Mouse (Mus musculus): Measurements from ENCODE around the gene Gng13.
"Not testable (repeated sequence)": the region's sequence is repeated elsewhere in the genome, so short reads cannot be mapped to it uniquely, and the experiment has no call there.

Gng13 gene

DNA sequence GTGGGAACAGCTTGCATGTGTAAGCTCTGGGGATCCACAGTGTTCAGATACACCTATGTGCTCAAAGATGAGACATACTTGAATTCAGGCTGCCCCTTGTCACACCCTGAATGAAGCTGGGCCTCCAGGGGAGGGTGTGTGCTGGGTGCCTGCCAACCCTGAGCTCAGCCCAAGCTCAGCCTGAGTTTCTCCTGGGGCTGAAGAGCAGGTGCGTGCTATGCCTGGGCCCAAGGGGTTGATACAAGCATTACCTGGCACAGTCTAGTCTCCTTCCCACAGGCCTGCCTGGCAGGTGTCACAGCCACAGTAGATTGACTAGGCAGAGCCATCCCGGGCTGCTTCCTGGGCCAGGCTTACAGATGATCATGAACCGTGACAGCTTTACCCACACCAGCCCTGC, 18.8 kb downstream of the Gng13 start, which contains the start of gene Mslnl:
Gene Mslnl (plus strand): TSS at position 298 of the 400 bp plus-strand sequence.
- DNase-seq, result no peak

DNA sequence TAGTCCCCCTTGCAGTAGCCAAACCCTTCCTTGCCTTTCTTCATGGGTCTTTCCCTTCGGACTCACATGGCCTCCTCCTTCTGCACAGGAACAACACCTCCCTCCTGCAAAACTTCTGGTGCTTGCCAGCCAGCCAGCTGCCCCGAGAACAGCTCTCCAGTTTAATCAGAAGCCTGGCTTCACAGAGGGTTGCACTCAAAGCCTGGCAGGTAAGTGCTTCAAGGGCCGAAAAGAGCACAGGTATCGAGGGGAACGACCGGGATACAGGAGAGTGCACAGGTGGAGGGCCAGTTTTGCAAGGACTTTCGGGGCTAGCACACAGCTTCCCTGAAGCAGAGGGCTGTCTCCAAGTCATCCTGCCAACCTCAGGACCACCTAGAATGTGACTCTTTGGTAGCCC, 21.9 kb downstream of the Gng13 start:
- no peak for DNase-seq

DNA sequence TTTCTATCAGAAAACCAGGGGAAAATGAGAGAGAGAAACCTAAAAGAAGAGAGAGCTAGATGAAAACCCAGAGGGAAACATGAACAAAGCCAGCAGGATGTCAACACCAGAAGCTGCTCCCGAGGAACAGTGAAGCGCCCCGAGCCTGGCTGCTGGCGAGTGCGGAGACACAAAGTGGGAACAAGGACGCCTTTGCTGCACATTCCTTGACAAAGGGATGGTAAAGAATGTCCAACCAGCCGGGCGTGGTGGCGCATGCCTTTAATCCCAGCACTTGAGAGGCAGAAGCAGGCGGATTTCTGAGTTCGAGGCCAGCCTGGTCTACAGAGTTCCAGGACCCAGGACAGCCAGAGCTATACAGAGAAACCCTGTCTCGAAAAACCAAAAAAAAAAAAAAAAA, 24.5 kb downstream of the Gng13 start:
- not testable (repeated sequence) for DNase-seq

DNA sequence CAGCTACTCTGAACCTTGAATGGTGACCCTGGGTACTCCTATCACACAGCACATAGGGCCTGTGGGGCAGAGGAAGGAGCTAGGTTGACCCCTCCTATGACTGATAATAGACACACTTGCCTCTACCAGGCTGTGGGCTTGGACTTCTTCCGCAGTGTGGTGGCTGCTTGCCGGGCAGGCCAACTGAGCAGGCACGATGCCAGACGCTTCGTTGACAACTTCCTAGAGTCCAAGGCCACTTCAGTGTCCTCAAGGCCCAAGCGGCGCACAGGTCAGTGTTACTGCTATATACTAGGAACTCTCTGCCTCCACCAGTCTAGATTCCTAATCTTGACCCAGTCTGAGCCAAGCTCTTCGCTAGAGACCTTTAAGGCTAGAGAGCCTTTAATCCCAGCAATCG, 26.9 kb downstream of the Gng13 start:
- DNase-seq, result no peak

DNA sequence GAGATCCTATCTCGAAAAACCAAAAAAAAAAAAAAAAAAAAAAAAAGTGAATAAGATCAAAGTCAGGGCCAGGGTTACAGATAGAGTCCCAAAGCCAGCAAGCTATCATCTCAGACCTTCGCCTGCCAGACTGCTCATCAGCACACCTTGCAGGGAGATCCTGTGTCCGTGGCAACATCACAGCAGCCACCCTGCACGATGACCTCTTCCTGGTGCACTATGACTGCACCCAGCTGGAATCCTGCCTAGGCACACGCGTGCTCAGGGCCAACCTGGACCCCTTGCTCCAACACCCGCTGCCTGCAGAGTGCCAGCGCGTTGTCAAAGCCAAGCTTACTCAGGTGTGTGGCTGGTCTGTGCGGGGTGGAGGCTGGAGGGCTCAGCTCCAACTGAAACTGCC, 27.3 kb downstream of the Gng13 start:
- DNase-seq, result no peak

DNA sequence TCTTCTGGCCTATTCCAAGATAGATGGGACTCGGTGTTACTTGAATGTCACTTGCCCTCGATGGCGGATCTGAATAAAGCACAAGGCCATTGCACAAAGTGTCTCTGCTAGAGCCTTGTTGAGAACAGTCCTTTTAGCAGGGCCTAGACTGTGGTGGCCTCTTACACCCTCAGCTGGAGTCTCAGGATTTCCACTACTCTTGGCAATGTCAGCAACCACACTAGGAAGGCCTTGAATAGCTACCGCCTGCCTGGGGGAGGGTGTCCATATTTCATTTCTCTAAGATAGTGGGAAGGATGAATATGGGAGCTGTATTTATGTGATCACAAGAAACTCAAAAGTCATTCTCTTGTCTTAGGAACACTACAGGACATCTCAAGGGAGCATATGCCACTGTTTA, 31.3 kb downstream of the Gng13 start:
- DNase-seq, result no peak

DNA sequence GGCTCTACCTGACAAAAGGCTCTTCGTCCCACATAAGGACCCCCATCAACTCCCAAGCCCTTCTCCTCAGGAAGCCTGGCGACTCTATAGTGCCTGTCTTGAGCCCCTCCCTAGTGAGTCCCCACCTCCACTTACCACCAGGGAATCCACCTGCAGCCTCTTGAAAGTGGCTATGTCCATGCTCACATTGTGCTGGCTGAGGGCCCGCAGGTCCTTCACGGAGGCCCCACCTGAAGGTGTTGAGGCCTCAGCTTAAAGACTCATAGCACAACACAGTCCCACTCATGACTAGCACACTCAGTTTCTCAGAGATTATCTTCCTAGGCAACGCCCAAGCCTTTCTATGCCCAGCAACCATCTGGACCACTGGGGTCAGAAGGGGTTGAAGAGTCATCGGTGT, 32.3 kb downstream of the Gng13 start:
- no peak for DNase-seq

DNA sequence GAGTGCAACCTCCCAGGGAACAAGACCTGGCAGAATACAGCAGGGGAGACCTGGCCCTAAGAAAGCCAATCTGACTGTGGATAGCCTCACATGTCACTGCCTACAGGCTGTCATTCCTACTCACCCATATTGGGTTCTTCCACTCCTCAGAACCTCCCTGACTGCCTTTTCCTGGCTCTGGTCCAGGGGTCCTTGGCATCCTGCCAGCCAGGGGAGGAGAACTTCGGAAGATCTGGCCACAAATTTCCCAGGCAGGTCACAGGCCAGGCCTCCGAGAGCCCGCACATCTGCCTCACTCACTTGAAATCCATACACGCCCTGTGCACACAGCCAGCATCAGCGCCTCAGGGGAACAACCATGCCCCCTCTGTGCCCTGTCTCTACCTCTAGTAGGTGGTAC, 34.5 kb downstream of the Gng13 start:
- peak; percentile 64 for DNase-seq

DNA sequence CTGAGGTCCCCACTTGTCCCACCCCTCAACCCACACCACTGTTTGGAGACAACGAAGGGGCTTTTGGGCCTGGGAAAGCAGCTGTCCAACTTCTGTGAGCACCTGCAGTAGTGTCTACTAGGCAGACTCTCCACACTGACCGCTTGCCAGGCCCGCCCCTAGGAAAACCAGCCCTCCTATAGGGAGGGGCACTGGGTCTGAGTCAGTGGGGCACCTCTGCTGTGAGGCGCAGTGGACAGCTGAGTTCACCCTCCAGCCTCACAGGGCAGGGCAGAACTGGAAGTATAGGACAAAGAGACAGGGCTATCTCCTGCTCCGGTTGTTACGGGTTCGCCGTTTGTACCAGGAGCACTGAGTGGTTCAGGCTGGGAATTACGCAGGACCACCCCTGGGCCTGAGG, 37.3 kb downstream of the Gng13 start, which contains the start of gene Msln:
Gene Msln (minus strand): TSS at position 138 of the 400 bp plus-strand sequence.
- DNase-seq, result no peak

DNA sequence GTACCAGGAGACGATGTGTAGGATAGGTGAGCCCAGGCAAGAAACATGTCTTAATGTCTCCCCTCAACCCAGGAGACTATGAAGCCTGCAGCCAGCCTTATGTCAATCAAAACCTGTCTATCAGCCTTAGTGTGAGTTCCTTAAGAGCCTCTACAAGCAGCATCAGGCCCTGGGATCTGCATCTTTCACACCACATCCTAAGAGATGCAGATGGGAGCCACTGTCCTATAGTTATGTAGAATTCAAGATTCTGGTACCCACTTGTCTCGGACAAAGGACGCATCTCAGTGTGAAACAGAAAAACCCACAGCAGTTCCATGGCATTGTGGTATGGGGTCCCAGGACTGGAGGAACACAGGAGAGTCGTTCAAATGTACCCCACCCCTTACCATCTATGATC, 38.1 kb downstream of the Gng13 start:
- no peak for DNase-seq

DNA sequence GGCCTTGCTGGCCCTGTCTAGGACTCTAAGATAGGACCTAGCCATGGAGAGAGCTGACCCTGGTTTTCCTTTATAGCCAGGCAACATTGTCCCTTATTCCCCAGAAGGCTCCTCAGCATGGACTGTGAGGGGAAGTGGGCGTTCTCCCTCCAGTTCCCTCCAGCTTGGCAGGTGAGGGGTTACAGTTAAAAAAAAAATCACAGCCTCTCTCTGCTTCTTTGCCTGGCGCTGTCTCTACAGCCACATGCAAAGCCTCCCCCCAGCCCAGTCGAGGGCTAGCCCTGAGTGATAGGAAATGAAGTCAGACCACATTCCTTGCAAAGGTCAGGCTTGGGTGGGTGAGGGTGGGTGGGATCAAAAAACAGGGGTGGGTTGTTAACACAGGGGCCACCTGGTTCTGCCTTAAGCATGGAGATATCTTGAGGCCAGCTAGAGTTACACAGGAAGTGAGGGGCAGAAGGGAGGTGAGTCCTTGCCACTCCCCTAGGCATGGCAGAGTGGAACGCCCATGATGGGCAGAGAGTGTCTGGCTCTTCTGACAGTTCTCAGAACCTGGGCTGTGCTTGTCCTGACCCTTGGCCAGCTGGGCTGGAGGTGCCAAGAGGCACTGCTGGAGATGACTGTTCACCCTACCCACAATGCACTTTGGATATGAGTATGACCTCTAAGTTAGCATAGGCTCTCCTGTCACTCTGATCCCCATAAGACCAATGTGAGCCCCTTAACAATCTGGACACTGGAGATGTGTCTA, 38.8 kb downstream of the Gng13 start:
- no peak for DNase-seq

DNA sequence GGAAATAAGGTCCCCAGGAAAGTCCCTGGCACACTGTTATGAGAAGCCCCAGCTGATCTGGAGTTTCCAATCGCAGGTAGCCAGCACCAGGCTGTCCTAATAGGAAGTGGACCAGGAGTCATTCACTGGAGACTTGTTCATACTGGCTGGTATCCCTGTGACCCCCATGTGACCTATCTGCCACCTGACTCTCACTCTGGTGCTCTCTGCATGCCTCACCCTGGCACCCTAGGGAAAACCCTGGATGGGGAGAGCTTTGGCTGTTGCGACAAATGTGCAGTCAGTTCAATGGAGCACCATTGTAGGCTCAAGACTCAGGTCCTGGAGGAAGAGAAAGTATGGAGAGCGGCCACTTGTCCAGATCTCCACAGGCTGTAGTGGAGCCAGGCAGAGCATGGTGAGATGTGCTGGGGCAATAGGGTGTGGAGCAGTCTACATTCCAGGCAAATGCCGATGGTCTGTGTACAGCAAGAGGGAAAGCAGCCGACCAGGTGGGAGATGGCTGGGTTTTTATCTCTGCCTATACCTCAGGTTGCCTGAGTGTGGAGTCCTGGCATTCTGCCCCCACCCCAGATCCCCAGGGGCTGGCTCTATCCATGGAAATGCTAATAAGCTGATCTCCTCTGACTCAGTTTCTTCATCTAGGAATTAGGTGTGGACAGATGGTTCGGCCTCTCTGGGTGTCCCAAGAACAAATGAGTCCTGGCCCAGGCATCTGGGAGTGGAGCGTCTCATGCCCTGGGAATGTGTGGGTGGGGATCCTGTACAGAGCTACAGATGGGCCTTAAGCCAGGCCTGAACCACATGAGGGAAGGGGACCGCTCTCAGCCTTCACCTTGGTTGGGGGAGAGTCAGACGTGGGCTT, 39.6 kb downstream of the Gng13 start:
- DNase-seq, result no peak

DNA sequence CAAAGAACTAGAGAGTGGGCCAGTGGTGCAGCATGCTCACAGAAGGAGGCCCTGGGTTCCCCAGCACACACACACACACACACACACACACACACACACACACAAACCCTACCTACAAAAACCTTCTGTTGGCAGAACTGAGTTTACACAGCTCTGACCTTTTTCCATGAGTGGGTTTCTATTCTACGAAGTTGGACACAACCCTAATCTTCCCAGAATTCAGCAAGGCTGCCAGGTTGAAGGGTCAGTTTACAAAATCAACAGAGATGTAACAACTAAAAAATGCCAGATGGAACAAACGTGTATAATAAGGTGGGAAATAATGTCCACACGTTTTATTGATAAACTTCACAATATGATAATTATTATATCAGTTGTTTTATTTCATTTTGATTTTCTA, 40.7 kb downstream of the Gng13 start:
- no peak for DNase-seq

DNA sequence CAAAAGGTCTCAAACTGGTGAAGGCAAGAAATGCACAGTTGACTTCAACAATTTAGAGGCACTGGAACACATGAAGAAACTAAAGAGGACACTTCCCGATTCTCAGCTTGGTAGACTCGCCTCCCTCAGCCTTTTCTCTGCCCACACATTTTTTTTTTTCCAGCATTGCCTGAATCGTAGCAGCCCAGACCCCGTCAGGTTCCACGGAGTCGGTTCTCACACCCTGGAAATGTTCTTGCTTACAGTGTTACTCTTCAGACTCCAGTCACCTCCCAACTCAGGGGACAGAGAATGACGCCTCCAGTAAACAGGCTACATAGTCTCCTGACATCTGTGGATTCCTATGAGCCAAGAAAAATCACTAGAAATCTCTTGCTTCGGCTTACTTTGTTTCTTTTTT, 43.2 kb downstream of the Gng13 start:
- DNase-seq, result no peak

DNA sequence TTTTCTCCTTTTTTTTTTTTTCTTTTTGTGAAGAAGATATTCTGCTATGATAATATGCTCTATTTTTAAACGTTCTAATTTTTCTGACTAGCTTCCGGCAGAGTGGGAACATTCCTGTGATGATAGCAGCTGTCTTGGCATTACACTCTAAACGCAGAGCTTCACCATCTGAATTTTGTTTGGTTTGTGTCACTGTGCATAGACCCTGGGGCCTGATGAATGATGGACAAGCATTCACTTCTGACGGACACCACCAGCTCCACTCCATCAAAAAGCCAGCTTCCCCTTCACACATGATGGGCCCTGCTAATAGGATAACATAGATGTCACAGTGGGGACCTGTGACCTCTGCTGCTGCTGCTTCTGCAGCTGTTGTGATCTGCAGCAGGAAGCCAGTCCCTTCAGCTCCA, 44.6 kb downstream of the Gng13 start:
- no peak for DNase-seq

DNA sequence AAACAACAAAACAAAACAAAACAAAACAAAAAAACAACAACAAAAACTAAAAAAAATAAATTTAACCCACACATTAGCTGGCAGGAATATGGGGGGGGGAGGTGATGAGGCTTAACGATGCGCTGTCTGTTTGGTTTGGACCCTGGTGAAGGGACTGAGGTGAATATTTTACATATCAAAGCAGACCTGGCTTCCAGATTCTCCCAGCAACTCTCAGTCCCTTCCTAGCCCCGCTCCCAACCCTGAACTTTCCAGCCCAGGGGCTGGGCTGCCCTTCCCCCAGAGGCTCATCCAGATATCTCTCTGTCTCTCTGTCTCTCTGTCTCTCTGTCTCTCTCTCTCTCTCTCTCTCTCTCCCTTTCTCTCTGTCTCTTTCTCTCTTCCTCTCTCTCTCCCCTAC, 45.6 kb downstream of the Gng13 start:
- no peak for DNase-seq

DNA sequence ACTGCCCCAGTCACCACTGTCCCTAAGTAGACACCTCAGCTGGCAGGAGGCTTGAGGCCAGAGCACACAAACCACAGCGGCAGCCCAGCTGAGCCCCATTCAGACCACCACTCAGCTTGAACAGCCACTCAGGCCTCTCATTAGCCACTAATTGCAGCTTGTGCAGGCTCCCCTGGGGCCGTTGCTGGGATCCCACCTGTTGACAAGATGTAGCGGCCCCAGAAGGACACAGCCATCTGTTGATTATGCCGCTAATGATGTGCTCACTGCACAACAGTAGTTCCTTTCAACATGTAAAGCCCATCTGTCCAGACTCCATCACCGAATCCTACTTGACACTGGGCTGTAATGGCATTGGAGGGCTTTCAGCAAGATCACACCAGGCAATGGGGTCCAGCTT, 48.9 kb downstream of the Gng13 start:
- no peak for DNase-seq
